Mouse (Mus musculus): Measurements from ENCODE around the gene Slc7a4. TPM values are rescaled to one million over a fixed set of nuclear protein-coding genes. Genes with fewer than 3 reads are reported as not detected.

The Slc7a4 gene
- polyA plus RNA-seq, 1 experiment: 2.8 TPM

- no peak overlapping the region for H3K9ac ChIP-seq (ENCODE audit: low read depth, poor library complexity, severe bottlenecking)
- TF ChIP-seq POLR2A (IDR thresholded peaks at IDR 0.05; ENCODE audit: insufficient read depth, low read length): no peak
- TF ChIP-seq CTCF (IDR thresholded peaks at IDR 0.05; ENCODE audit: low read depth, low read length): no peak
- TF ChIP-seq EP300 (IDR thresholded peaks at IDR 0.05; ENCODE audit: insufficient read depth, low read depth, low read length): no peak
- no peaks in the 10 kb centered on the region for H3K27me3 ChIP-seq (ENCODE audit: control insufficient read depth, insufficient read depth, low read length, poor library complexity, severe bottlenecking)
- no peaks in the 10 kb centered on the region for H3K9me3 ChIP-seq (replicated peaks; ENCODE audit: control insufficient read depth, insufficient read depth, low read length, poor library complexity, severe bottlenecking)
- peaks cover 3% of the 10 kb centered on the region; the same call in 1 of the 2 replicates for H3K36me3 ChIP-seq (ENCODE audit: control insufficient read depth, insufficient read depth, low read length, poor library complexity, severe bottlenecking)
- no peaks in the 10 kb centered on the region for H3K4me1 ChIP-seq (ENCODE audit: control insufficient read depth, insufficient read depth, low read length)
- H3K27ac ChIP-seq (ENCODE audit: insufficient read depth, low read length): no peak overlapping the region
- H3K4me3 ChIP-seq (ENCODE audit: low read depth, low read length): no peak overlapping the region
These were observed 58.9 kb downstream of the Slc7a4 start for GRCm38 (mm10) chr16:17524156-17524555.

Other genes with a start within 250 kb of the Slc7a4 start
- gene Snap29, start 177.2 kb downstream of the Slc7a4 start, polyA plus RNA-seq (2011; ENCODE audit: insufficient read depth, insufficient read length, low read depth, missing spikeins): 17.0 and 18.9 TPM in 2 replicates
- 45.2 and 50.1 TPM in 2 replicates for gene Pi4ka, start 176.9 kb downstream of the Slc7a4 start, polyA plus RNA-seq (2011; ENCODE audit: insufficient read depth, insufficient read length, low read depth, missing spikeins)
- 45.7 and 48.9 TPM in 2 replicates for gene Crkl, start 131.2 kb downstream of the Slc7a4 start, polyA plus RNA-seq (2011; ENCODE audit: insufficient read depth, insufficient read length, low read depth, missing spikeins)
- gene Aifm3, start 93.6 kb downstream of the Slc7a4 start, polyA plus RNA-seq (2011; ENCODE audit: insufficient read depth, insufficient read length, low read depth, missing spikeins): 6.4 and 7.5 TPM in 2 replicates
- 46.1 and 46.6 TPM in 2 replicates for gene Lztr1, start 74.5 kb downstream of the Slc7a4 start, polyA plus RNA-seq (2011; ENCODE audit: insufficient read depth, insufficient read length, low read depth, missing spikeins)
- gene Thap7, start 52.1 kb downstream of the Slc7a4 start, polyA plus RNA-seq (2011; ENCODE audit: insufficient read depth, insufficient read length, low read depth, missing spikeins): 12.9 and 13.1 TPM in 2 replicates
- gene Lrrc74b, start 22.0 kb downstream of the Slc7a4 start, polyA plus RNA-seq (2011; ENCODE audit: insufficient read depth, insufficient read length, low read depth, missing spikeins): 1.6 and 1.8 TPM in 2 replicates
- 0.25 TPM in 1 of 2 replicates, not detected in the other for gene P2rx6, start 21.3 kb downstream of the Slc7a4 start, polyA plus RNA-seq (2011; ENCODE audit: insufficient read depth, insufficient read length, low read depth, missing spikeins)
- 97.7 and 104 TPM in 2 replicates for gene Smpd4, start 36.1 kb upstream of the Slc7a4 start, polyA plus RNA-seq (2011; ENCODE audit: insufficient read depth, insufficient read length, low read depth, missing spikeins)
- 1.6 and 2.7 TPM in 2 replicates for gene Ccdc74a, start 63.3 kb upstream of the Slc7a4 start, polyA plus RNA-seq (2011; ENCODE audit: insufficient read depth, insufficient read length, low read depth, missing spikeins)
- gene Med15, start 149.7 kb upstream of the Slc7a4 start, polyA plus RNA-seq (2011; ENCODE audit: insufficient read depth, insufficient read length, low read depth, missing spikeins): 51.5 and 54.7 TPM in 2 replicates
- 40.2 and 44.0 TPM in 2 replicates for gene Klhl22, start 176.4 kb upstream of the Slc7a4 start, polyA plus RNA-seq (2011; ENCODE audit: insufficient read depth, insufficient read length, low read depth, missing spikeins)
- 5.8 and 6.5 TPM in 2 replicates for gene Scarf2, start 214.1 kb upstream of the Slc7a4 start, polyA plus RNA-seq (2011; ENCODE audit: insufficient read depth, insufficient read length, low read depth, missing spikeins)
- gene B830017H08Rik, start 249.9 kb upstream of the Slc7a4 start, polyA plus RNA-seq (2011; ENCODE audit: insufficient read depth, insufficient read length, low read depth, missing spikeins): not detected in 2 replicates

Measured in ES-Bruce4 (cell line).